Mouse (Mus musculus) monocyte, adult 5-6 weeks (primary cell): ENCODE results near the gene Mfsd10. TPM values are rescaled to one million over a fixed set of nuclear protein-coding genes. Genes with fewer than 3 reads are reported as not detected.

Experiments used
- ATAC-seq: fragments of 153-309, 156-312 bp; replicated peaks from 2 replicates; pipeline ENCODE4 v1.8.0; 2017; ENCODE audit warnings: mild to moderate bottlenecking; ENCODE audit not compliant: low TSS enrichment, insufficient number of reproducible peaks, severe bottlenecking, poor library complexity, low FRiP score
- total RNA-seq: library from RNA; stranded (forward); fragments of 200-1000, 200-491, 200-594 nt; gene quantifications from 3 replicates; pipeline ENCODE4 v1.2.3, GENCODE M21; 2017

Mfsd10 gene
- 15.7 to 30.7 TPM (median 20.2 TPM) in 3 replicates for total RNA-seq

- ATAC-seq, result peak; percentile 72
These were observed at the start of gene Mfsd10 for GRCm38 (mm10) chr5:34636481-34637287. TSS of gene Mfsd10 (minus strand) at chr5:34637212.

GRCm38 (mm10) chr5:34670280-34670679 lies 33.3 kb upstream of the Mfsd10 start:
- no peak for ATAC-seq

GRCm38 (mm10) chr5:34669493-34669892 lies 32.5 kb upstream of the Mfsd10 start:
- ATAC-seq, result no peak

GRCm38 (mm10) chr5:34663231-34663630 lies 26.2 kb upstream of the Mfsd10 start:
- ATAC-seq, result no peak

- ATAC-seq, result no peak
These were observed 24.9 kb upstream of the Mfsd10 start for GRCm38 (mm10) chr5:34661909-34662308.

- no peak for ATAC-seq
These were observed 23.6 kb upstream of the Mfsd10 start for GRCm38 (mm10) chr5:34660591-34661130.

GRCm38 (mm10) chr5:34659686-34660590 lies 22.9 kb upstream of the Mfsd10 start, which contains the start of the genes Nop14 and Grk4:
TSS of gene Nop14 (minus strand) at chr5:34660148.
TSS of gene Grk4 (plus strand) at chr5:34660379.
- ATAC-seq, result peak; percentile 99

GRCm38 (mm10) chr5:34657556-34657955 lies 20.5 kb upstream of the Mfsd10 start:
- no peak for ATAC-seq

GRCm38 (mm10) chr5:34654881-34655280 lies 17.9 kb upstream of the Mfsd10 start:
- ATAC-seq, result no peak

- ATAC-seq, result no peak
These were observed 15.9 kb upstream of the Mfsd10 start for GRCm38 (mm10) chr5:34652961-34653360.

- ATAC-seq, result peak; percentile 57
These were observed 10.6 kb upstream of the Mfsd10 start for GRCm38 (mm10) chr5:34647581-34647980.

GRCm38 (mm10) chr5:34642932-34643331 lies 5.9 kb upstream of the Mfsd10 start:
- peak; percentile 16; the same call in 1 of the 2 replicates for ATAC-seq

- ATAC-seq, result no peak
These were observed 5.0 kb upstream of the Mfsd10 start for GRCm38 (mm10) chr5:34641991-34642390.

- ATAC-seq, result no peak
These were observed 662 bp upstream of the Mfsd10 start for GRCm38 (mm10) chr5:34637591-34638156.

GRCm38 (mm10) chr5:34635665-34636192 lies 1.3 kb downstream of the Mfsd10 start:
- ATAC-seq, result no peak

GRCm38 (mm10) chr5:34634746-34635400 lies 2.1 kb downstream of the Mfsd10 start:
- no peak for ATAC-seq

GRCm38 (mm10) chr5:34633641-34634040 lies 3.4 kb downstream of the Mfsd10 start:
- ATAC-seq, result no peak

- ATAC-seq, result no peak
These were observed 4.0 kb downstream of the Mfsd10 start for GRCm38 (mm10) chr5:34632996-34633395.
